Mouse (Mus musculus) midbrain, embryonic 14.5 days (tissue): ENCODE measurements at regions not wholly inside any gene's neighbourhood (a gene's known extent, or its start where the extent isn't known, plus 50 kb on each side); places are given as distances from the start of the nearest gene placed in this dataset.

Experiments
- ATAC-seq: fragments of 200-750 bp; cut with Nextera tagmentation; 2 replicates; pipeline ENCODE4 v1.8.0; 2017; ENCODE audit warnings: moderate number of reproducible peaks, moderate library complexity; ENCODE audit not compliant: low FRiP score, low TSS enrichment
- DNase-seq: peaks from one replicate; pipeline ENCODE4 v3.0.0-alpha.2; 2015
- H3K27ac ChIP-seq: fragments of 300-500 bp; sonication (generic); replicated peaks from 2 replicates; pipeline ENCODE4 v1.5.1; 2014; ENCODE audit warnings: mild to moderate bottlenecking, low read depth, low read length, moderate library complexity
- H3K27me3 ChIP-seq: fragments of 300-500 bp; sonication (generic); 2 replicates; pipeline ENCODE4 v1.6.1; 2014; ENCODE audit warnings: low read length, control low read depth, mixed read lengths; ENCODE audit not compliant: control insufficient read depth, insufficient read depth
- H3K36me3 ChIP-seq: fragments of 300-500 bp; sonication (generic); 2 replicates; pipeline ENCODE4 v1.6.1; 2014; ENCODE audit warnings: low read length, control low read depth; ENCODE audit not compliant: control insufficient read depth, insufficient read depth
- H3K4me1 ChIP-seq: fragments of 300-500 bp; sonication (generic); 2 replicates; pipeline ENCODE4 v1.6.1; 2014; ENCODE audit warnings: mild to moderate bottlenecking, antibody characterized with exemption, low read length, control low read depth; ENCODE audit not compliant: control insufficient read depth, insufficient read depth
- H3K4me2 ChIP-seq: fragments of 300-500 bp; sonication (generic); 2 replicates; pipeline ENCODE4 v1.6.1; 2014; ENCODE audit warnings: mild to moderate bottlenecking, low read length, moderate library complexity
- H3K4me3 ChIP-seq: fragments of 300-500 bp; sonication (generic); replicated peaks from 2 replicates; pipeline ENCODE4 v1.5.1; 2014; ENCODE audit warnings: low read depth, low read length
- H3K9ac ChIP-seq: fragments of 300-500 bp; sonication (generic); replicated peaks from 2 replicates; pipeline ENCODE4 v1.6.1; 2014; ENCODE audit warnings: mild to moderate bottlenecking, low read length, moderate library complexity
- H3K9me3 ChIP-seq: fragments of 300-500 bp; sonication (generic); 2 replicates; pipeline ENCODE4 v1.6.1; 2016; ENCODE audit warnings: low read length, control low read depth, mixed read lengths; ENCODE audit not compliant: control insufficient read depth
- WGBS: fragments of 180-500 bp; shearing (Covaris S2); extraction: QIAGEN DNeasy Blood & Tissue Kit; methylation state at CpG from one replicate; pipeline ENCODE4 v1.1.7; 2014; 5-methylcytosine and 5-hydroxymethylcytosine counted together

DNA sequence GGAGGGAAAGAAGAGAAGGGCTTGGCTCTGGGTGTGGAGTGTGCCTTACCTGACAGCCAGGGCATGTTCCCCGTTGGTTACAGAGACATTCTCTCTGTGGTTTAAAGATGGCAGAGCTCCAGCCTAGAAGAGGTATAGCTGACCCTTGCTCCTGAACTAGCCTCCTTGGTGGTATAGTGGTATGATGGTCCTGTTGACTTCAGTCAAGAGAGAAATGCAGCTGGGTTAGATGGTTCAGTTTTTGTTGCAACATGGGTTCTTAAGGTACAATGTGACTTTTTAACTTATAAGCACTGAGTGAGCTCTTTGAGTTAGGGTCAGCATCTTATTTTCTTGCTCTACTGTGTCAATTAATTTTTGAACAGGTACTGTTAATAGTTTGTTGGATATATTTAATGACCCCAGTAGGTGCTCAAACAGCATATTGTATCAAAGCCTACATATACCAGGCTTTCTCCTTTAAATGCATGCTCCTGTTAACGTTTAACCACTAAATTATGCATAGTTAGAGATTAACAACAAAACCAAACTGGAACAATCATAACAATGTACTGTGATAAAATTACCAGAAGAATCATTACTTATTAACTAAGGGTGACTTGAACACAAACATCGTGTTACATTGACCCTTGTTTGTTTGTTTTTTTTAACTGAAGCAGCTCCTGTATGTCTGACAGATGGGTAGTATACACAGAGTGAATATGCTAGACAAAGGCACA lies 70.5 kb upstream of the Nrxn3 start:
- no peaks in the 10 kb centered on the region for H3K27me3 ChIP-seq
- no peaks in the 10 kb centered on the region for H3K9me3 ChIP-seq
- H3K9ac ChIP-seq, result no peak overlapping the region
- no peak overlapping the region for H3K4me3 ChIP-seq
- 80% methylated on average over 3 of the region's 3 CpGs for WGBS
- H3K4me2 ChIP-seq, result no peak overlapping the region
- ATAC-seq, result no peak
- no peaks in the 10 kb centered on the region for H3K36me3 ChIP-seq
- DNase-seq, result no peak
- H3K27ac ChIP-seq, result no peak overlapping the region
- H3K4me1 ChIP-seq, result no peaks in the 10 kb centered on the region
